Mouse (Mus musculus): ENCODE data around the gene Cfap299. TPM values are rescaled to one million over a fixed set of nuclear protein-coding genes. Genes with fewer than 3 reads are reported as not detected.

Gene Cfap299
- polyA plus RNA-seq, 1 experiment = not detected

- no peak for TF ChIP-seq CTCF (IDR thresholded peaks at IDR 0.05; ENCODE audit: control insufficient read depth, insufficient read depth, low read length)
- no peak for TF ChIP-seq POLR2A (IDR thresholded peaks at IDR 0.05; ENCODE audit: borderline replicate concordance, control insufficient read depth, low read depth, low read length)
- no peak overlapping the region for H3K4me3 ChIP-seq (replicated peaks; ENCODE audit: control insufficient read depth, low read depth, low read length)
- H3K27ac ChIP-seq (ENCODE audit: control insufficient read depth, insufficient read depth, low read depth, low read length, poor library complexity) = no peak overlapping the region
- H3K4me1 ChIP-seq (ENCODE audit: control insufficient read depth, insufficient read depth, low read length) = no peaks in the 10 kb centered on the region
- whole genome bisulfite sequencing = 78% methylated on average over 7 of the region's 7 CpGs
Observed at GRCm38 (mm10) chr5:98522270-98522977, 193.3 kb downstream of the Cfap299 start.

DNA sequence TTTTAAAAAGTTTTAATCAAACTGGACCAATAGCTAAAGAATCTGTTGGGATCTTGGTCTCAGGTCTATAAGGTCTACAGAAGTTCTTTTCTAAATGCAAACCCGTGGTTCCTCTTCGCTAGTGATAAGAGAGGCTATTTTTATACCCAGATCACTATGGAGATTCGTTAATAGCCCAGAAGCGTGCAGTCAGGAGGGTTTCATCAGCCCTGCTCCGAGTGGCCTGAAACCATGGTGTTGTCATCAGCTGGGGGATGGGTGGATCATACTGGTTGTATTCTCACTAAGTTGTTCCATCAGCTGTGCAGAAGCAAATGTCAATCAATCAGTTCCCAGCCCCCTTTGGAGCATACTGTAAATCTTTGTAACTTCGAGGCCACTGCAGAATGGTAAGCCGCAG lies 193.9 kb downstream of the Cfap299 start:
- 73% methylated on average over 7 of the region's 7 CpGs for WGBS
- Histone ChIP-seq H3K27ac (ENCODE audit: control insufficient read depth, insufficient read depth, low read depth, low read length, poor library complexity) (no peak overlapping the region), H3K4me3 (replicated peaks; ENCODE audit: control insufficient read depth, low read depth, low read length) (no peak overlapping the region), H3K4me1 (ENCODE audit: control insufficient read depth, insufficient read depth, low read length) (no peaks in the 10 kb centered on the region)
- TF ChIP-seq POLR2A (IDR thresholded peaks at IDR 0.05; ENCODE audit: borderline replicate concordance, control insufficient read depth, low read depth, low read length) = no peak
- TF ChIP-seq CTCF (IDR thresholded peaks at IDR 0.05; ENCODE audit: control insufficient read depth, insufficient read depth, low read length) = no peak

- no peak for TF ChIP-seq POLR2A (IDR thresholded peaks at IDR 0.05; ENCODE audit: borderline replicate concordance, control insufficient read depth, low read depth, low read length)
- TF ChIP-seq CTCF (IDR thresholded peaks at IDR 0.05; ENCODE audit: control insufficient read depth, insufficient read depth, low read length) = no peak
- Histone ChIP-seq H3K4me3 (replicated peaks; ENCODE audit: control insufficient read depth, low read depth, low read length) (no peak overlapping the region), H3K4me1 (ENCODE audit: control insufficient read depth, insufficient read depth, low read length) (no peaks in the 10 kb centered on the region), H3K27ac (ENCODE audit: control insufficient read depth, insufficient read depth, low read depth, low read length, poor library complexity) (no peak overlapping the region)
- 66% methylated on average over 1 of the region's 1 CpGs for WGBS
Observed at GRCm38 (mm10) chr5:98523783-98524182, 194.7 kb downstream of the Cfap299 start.

DNA sequence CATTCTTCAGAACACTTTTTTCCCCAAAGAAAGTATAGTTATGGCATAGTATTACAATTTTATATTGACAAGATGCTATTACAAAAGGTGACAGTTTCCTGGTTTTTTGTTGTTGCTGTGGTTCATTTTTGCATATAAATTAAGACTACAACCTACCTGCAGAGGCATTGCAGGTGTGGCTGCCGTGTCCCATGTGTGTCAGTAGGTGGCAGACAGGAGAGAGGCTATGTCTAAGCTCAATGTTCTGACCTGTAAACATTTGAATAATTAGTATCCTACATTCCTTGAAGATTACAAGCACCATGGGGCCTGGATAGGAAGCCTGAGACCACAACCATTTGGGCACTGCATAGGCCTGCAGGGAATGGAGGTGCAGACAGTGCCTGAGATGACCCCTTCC lies 212.2 kb downstream of the Cfap299 start:
- no peak overlapping the region for H3K4me3 ChIP-seq (replicated peaks; ENCODE audit: control insufficient read depth, low read depth, low read length)
- no peaks in the 10 kb centered on the region for H3K4me1 ChIP-seq (ENCODE audit: control insufficient read depth, insufficient read depth, low read length)
- 55% methylated on average over 1 of the region's 1 CpGs for WGBS
- no peak overlapping the region for H3K27ac ChIP-seq (ENCODE audit: control insufficient read depth, insufficient read depth, low read depth, low read length, poor library complexity)
- TF ChIP-seq CTCF (IDR thresholded peaks at IDR 0.05; ENCODE audit: control insufficient read depth, insufficient read depth, low read length) (no peak), POLR2A (IDR thresholded peaks at IDR 0.05; ENCODE audit: borderline replicate concordance, control insufficient read depth, low read depth, low read length) (no peak)

GRCm38 (mm10) chr5:98550285-98550684 lies 221.2 kb downstream of the Cfap299 start:
- no peak overlapping the region for H3K4me3 ChIP-seq (replicated peaks; ENCODE audit: control insufficient read depth, low read depth, low read length)
- WGBS = 69% methylated on average over 5 of the region's 5 CpGs
- H3K27ac ChIP-seq (ENCODE audit: control insufficient read depth, insufficient read depth, low read depth, low read length, poor library complexity) = no peak overlapping the region
- H3K4me1 ChIP-seq (ENCODE audit: control insufficient read depth, insufficient read depth, low read length) = no peaks in the 10 kb centered on the region
- TF ChIP-seq POLR2A (IDR thresholded peaks at IDR 0.05; ENCODE audit: borderline replicate concordance, control insufficient read depth, low read depth, low read length) = no peak
- TF ChIP-seq CTCF (IDR thresholded peaks at IDR 0.05; ENCODE audit: control insufficient read depth, insufficient read depth, low read length) = no peak

DNA sequence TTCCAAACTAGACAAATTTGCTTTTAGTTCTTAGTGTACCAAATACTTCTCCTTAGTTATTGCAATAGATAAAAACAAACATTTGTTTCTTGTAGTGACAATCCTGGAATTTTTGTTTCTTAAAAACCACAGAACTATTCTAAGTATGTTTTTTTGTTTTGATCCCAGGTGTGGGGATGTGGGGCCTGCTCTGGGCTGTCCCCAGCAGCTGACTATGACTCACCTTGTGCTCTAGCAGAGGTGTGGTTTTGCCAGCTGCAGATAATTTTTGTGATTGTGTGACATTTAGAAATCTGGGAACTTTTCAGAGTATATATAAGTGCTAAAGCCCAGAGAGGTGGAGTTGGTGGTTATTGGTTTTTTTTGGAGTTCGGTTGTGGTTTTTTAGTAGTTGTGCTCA lies 221.8 kb downstream of the Cfap299 start:
- TF ChIP-seq CTCF (IDR thresholded peaks at IDR 0.05; ENCODE audit: control insufficient read depth, insufficient read depth, low read length) (no peak), POLR2A (IDR thresholded peaks at IDR 0.05; ENCODE audit: borderline replicate concordance, control insufficient read depth, low read depth, low read length) (no peak)
- H3K4me3 ChIP-seq (replicated peaks; ENCODE audit: control insufficient read depth, low read depth, low read length) = no peak overlapping the region
- no peaks in the 10 kb centered on the region for H3K4me1 ChIP-seq (ENCODE audit: control insufficient read depth, insufficient read depth, low read length)
- 54% methylated on average over 1 of the region's 1 CpGs for WGBS
- H3K27ac ChIP-seq (ENCODE audit: control insufficient read depth, insufficient read depth, low read depth, low read length, poor library complexity) = no peak overlapping the region

DNA sequence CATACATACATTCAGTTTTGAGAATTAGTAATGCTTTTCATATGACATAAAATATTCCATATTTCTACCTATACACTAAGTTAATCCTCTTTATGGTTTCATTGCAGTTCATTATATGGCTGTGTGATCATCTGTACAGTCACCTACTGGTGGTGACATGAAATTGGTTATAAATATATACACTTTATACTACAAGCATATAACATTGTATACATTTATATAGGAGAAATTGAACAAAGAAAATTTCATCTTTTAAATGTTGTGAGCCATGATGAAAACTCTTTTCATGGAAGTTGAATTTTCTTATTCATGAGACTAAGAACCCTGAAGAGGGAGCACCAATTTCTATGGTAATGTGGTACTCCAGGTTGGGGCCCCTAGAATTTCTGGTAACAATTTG lies 223.3 kb downstream of the Cfap299 start, which contains the start of gene Gm11111:
Gm11111 (plus strand) TSS at position 301 of the 400 bp plus-strand sequence.
- TF ChIP-seq CTCF (IDR thresholded peaks at IDR 0.05; ENCODE audit: control insufficient read depth, insufficient read depth, low read length) = no peak
- TF ChIP-seq POLR2A (IDR thresholded peaks at IDR 0.05; ENCODE audit: borderline replicate concordance, control insufficient read depth, low read depth, low read length) = no peak
- no peak within 1 kb of the TSS for H3K4me3 ChIP-seq (replicated peaks; ENCODE audit: control insufficient read depth, low read depth, low read length)
- H3K4me1 ChIP-seq (ENCODE audit: control insufficient read depth, insufficient read depth, low read length) = no peaks in the 10 kb centered on the region
- H3K27ac ChIP-seq (ENCODE audit: control insufficient read depth, insufficient read depth, low read depth, low read length, poor library complexity) = no peak within 1 kb of the TSS

- Histone ChIP-seq H3K4me3 (replicated peaks; ENCODE audit: control insufficient read depth, low read depth, low read length) (no peak overlapping the region), H3K4me1 (ENCODE audit: control insufficient read depth, insufficient read depth, low read length) (no peaks in the 10 kb centered on the region), H3K27ac (ENCODE audit: control insufficient read depth, insufficient read depth, low read depth, low read length, poor library complexity) (no peak overlapping the region)
- TF ChIP-seq CTCF (IDR thresholded peaks at IDR 0.05; ENCODE audit: control insufficient read depth, insufficient read depth, low read length) (no peak), POLR2A (IDR thresholded peaks at IDR 0.05; ENCODE audit: borderline replicate concordance, control insufficient read depth, low read depth, low read length) (no peak)
- WGBS = 68% methylated on average over 7 of the region's 7 CpGs
Observed at GRCm38 (mm10) chr5:98552811-98553601, 223.9 kb downstream of the Cfap299 start.
